Mouse (Mus musculus) adrenal gland, postnatal 25 days (tissue): ENCODE measurements around the gene Tusc2. TPM values are rescaled to one million over a fixed set of nuclear protein-coding genes. Genes with fewer than 3 reads are reported as not detected.
"Not testable (repeated sequence)": the region's sequence is repeated elsewhere in the genome, so short reads cannot be mapped to it uniquely, and the experiment has no call there.

Source experiments
- DNase-seq: peaks from one replicate; pipeline ENCODE4 v3.0.0; 2021; ENCODE audit warnings: mixed read lengths
- total RNA-seq: library from RNA; stranded (reverse); gene quantifications from 2 replicates; pipeline ENCODE4 v1.2.3, GENCODE M21; 2021

The Tusc2 gene
- total RNA-seq, 1 experiment from 2014 or later = 48.4 TPM

DNA sequence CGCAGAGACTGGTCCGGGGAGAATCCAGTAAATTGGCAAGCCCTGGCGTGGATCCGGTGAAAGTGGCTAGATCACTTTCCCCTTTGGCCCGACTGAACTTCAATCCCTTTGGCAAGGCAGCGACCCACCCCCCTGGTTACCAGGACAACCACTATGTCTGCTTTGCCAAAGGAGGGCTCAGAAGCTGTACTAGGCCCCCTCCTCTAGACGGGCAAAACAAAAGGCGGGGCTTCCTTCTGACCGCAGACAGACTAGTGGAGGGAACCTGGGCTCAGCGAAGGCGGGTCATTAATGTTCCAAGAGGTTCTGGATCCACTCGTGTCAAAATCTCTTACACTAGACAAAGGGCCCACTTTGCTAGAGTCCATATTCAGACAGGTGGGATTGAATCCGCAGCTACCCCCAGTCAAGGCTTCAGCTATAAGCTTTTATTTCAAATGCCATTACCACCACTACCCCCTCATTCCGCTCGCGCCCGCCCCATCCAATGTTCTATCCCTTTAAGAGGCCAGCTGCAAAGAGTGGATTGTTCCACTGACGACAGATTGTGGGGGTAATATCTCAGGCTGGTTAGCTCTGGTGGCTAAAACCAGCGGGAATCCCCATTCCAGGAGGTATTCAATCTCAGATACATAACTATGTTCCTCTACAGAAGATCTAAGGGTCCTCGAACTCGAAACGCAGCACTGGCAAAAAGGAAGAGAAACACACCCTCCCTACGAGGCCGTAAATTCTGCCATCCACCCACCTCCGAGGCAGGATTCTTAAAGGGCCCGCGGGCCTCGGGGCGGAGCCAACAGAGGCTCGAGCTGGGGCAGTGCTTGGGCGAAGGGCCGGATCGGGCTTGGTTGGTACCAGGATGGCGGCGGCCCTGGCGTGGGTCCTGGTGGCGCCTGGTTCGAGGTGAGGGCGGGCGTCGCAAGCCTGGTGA lies 5.5 kb downstream of the Tusc2 start:
- DNase-seq = peak; percentile 88

DNA sequence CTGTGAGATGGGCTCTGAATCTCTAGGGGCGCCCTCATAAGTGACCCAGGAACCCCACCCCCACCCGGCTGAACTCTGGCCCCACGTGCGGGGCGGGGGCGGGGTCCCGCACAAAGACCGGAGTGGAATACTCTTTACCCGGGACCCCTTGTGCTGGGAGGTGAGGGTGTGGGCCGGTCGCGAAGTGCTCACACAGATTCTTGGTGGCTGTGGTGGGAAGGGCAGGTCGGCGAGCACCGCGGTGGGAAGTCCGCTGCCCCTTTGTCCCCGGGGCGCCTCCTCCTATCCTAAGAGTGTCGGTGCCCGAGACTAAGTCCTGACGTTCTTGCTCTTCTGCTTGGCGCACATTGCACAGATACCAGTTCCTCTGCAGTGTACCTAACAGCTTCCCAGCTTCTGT lies 6.2 kb downstream of the Tusc2 start:
- no peak for DNase-seq

DNA sequence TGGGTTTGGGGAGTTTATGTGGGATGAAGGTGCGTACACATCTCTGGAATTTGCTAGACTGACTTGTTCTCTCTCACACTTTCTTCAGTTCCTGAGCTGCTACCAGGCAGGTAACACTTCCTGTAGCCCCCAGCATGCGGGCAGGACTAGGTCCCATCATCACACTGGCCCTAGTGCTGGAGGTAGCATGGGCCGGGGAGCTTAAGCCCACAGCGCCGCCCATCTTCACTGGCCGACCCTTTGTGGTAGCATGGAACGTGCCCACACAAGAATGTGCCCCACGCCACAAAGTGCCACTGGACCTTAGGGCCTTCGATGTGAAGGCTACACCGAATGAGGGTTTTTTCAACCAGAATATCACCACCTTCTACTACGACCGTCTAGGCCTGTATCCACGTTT lies 7.0 kb downstream of the Tusc2 start:
- no peak for DNase-seq

DNA sequence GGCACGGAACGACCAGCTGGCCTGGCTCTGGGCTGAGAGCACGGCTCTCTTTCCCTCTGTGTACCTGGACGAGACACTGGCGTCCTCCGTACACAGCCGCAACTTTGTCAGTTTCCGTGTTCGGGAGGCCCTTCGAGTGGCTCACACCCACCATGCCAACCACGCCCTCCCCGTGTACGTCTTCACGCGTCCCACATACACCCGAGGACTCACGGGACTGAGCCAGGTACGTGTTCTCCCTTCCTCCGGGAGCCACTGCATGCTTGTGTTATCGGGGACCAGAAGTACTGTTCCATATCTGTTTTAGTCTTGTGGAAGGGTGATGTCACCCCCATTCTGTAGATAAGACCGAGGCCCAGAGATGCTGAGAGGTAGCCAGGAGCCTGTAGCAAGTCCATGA lies 7.8 kb downstream of the Tusc2 start:
- DNase-seq = no peak

DNA sequence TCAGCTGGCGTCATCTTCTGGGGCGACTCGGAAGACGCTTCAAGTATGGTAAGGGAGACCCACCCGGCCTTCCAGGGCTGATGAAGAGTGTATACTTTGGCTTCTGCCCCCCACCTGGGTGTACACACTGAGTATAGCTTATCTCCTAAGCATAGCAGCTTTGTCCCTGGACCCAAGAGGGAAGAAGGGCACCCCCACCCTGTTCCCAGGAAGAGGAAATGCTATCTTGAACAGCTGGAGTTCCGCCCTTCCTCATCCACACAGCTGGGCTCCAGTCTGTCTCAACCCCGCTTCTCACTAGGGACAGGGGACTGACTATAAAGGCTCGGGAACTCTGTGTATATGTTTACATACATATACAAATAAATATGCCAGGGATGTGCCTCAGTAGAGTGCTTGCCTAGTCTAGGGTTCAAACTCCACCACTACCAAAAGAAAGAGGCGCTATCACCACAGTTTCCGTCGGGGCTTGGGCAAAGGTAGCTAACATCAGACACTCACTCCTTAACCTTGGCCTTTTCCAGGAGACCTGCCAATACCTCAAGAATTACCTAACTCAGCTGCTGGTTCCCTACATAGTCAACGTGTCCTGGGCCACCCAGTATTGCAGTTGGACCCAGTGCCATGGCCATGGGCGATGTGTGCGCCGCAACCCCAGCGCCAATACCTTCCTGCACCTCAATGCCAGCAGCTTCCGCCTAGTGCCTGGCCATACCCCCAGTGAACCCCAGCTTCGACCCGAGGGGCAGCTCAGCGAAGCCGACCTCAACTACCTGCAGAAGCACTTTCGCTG lies 8.7 kb downstream of the Tusc2 start:
- no peak for DNase-seq

DNA sequence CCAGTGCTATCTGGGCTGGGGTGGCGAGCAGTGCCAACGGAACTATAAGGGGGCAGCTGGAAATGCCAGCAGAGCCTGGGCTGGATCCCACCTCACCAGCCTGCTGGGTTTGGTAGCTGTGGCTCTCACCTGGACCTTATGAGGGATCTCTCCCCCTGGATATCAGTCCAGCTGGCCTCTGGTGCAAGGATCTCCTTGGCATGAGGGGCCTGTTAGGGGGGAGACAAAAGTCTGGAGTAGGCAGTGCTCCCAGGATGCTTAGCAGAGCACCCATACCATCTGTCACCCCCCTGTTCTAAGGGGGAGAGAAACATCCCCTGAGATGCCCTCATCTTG lies 9.2 kb downstream of the Tusc2 start:
- no peak for DNase-seq

DNA sequence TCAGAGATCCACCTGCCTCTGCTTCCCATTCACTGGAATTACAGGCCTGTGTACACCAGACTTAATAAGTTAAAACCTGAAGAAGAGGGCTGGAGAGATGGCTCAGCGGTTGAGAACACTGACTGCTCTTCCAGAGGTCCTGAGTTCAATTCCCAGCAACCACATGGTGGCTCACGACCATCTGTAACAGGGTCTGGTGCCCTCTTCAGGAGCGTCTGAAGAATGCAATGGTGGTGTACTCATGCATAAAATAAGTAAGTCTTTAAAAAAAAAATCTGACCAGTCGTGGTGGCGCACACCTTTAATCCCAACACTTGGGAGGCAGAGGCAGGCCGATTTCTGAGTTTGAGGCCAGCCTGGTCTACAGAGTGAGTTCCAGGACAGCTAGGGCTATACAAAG lies 10.7 kb downstream of the Tusc2 start:
- not testable (repeated sequence) for DNase-seq

DNA sequence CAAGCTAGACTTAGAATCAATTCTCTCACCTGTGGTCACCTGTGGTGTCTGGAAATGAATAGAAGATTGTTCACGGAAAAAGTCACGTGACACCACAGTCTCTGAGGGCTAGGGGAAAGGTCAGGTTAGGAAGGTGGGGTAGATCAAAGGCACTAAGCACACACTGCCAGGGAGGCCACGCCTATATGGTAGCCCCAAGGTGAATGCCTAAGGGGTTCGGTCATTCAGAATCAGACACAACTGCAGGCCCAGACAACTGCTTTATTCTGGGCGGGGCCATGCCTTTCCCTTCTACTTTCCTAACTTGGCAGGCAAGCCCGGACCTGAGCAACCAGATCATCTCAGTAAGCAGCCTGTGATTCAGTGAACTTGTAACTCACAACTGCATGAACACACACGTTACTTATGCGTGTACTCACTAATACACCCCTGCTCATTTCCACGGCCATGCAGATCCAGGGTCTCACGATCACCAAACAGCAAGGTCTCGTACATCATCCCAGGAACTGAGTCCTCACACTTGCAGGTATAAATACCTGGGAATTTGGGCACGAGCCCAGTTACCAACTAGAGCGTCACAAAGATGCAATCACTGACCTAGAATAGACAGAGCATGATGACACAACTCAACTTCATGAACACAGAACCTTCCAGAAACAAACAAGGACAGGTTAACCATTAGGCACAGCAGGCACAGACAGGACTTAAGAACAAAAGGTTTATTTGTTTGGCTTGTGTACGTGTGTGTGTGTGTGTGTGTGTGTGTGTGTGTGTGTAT lies 12.7 kb downstream of the Tusc2 start:
- no peak for DNase-seq

DNA sequence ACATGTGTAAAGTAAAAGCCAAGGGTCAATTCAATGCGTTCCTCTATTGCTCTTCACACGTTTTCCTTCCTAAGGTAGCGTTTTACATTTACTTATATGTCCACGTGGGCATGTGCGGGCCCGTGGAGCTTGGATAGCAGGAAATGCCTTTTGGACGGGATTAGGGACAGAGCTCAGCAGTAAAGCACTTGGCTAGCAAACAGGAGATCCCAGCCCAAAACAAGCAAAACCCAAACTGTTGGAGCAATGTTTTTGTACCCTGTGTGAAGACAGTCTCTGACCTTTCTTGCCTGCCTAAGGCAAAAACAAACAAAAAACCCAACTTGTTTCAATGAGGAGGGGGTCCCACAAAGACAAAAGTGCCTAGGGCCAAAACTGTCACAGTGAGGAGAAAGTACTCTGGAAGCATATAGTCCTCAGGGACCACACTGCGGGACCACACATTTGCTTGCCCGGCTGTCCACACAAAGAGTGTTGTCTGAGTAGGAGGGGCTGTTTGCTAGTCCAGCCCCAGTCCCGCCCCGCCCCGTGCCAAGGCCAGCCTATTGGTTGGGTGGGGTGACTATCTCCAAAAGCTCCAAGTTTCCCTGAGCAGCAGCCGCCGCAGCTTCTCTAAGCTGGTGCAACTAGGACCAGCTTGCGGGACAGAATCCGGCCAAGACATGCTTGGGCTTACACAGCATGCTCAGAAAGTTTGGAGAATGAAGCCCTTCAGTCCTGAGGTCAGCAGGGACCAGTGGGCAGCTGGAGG lies 13.5 kb downstream of the Tusc2 start, which contains the start of gene Hyal1:
Gene Hyal1, plus strand, starts transcription at position 571 of the 751 bp plus-strand sequence.
- peak; percentile 86 for DNase-seq

DNA sequence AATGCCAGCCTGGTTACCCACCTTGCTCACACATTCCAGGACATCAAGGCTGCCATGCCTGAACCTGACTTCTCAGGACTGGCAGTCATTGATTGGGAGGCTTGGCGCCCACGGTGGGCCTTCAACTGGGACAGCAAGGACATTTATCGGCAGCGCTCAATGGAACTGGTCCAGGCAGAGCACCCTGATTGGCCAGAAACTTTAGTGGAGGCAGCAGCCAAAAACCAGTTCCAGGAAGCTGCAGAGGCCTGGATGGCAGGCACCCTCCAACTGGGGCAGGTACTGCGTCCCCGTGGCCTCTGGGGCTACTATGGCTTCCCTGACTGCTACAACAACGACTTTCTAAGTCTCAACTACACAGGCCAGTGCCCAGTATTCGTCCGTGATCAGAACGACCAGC lies 14.8 kb downstream of the Tusc2 start:
- DNase-seq = no peak

DNA sequence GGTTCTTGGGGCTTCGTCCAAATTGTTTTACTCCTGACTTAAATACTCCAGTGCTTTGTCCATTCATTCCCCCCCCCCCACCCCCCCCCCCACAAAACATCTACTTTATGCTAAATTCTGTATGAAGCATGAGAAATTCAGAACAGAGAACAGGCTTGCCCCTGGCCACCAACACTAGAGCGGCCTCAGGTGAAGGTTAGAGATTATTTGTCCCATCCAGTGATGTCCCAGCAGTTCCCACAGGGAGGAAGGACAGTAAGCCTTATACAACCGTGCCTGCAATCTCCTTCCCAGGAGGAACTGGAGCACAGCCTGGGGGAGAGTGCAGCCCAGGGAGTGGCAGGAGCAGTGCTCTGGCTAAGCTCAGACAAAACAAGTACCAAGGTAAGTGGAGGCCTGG lies 15.5 kb downstream of the Tusc2 start, which contains the start of gene Naa80:
Gene Naa80, plus strand, starts transcription at position 301 of the 400 bp plus-strand sequence.
- no peak for DNase-seq

DNA sequence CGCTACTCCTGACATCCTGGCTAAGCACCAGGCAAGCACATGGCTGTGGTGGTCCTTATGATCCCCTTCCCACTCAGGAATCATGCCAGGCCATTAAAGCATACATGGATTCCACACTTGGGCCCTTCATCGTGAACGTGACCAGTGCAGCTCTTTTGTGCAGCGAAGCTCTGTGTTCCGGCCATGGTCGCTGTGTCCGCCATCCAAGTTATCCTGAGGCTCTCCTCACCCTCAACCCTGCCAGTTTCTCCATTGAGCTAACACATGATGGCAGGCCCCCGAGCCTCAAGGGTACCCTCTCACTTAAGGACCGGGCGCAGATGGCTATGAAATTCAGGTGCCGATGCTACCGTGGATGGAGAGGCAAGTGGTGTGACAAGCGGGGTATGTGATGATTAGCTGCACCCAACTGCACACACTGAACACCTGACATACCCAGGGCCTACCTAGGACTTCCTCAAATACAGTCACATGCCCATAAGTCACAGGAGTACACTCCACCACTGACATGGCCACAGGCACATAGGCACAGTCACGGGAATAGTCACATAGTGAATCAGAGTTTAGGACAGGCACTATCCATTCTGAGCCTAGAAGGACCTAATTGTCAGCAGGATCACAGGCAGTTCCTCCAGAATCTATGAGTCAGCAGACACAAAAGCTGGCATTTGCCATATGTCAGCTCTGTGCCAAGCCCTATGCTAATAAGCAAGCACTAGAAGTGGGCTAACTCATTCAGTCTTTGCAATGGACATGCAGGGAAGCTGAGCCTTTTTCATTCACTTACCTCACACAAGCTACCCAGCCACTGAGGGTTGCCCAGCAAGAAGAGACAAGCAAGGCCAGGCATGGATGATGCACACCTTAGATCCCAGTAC lies 16.2 kb downstream of the Tusc2 start:
- DNase-seq = no peak

DNA sequence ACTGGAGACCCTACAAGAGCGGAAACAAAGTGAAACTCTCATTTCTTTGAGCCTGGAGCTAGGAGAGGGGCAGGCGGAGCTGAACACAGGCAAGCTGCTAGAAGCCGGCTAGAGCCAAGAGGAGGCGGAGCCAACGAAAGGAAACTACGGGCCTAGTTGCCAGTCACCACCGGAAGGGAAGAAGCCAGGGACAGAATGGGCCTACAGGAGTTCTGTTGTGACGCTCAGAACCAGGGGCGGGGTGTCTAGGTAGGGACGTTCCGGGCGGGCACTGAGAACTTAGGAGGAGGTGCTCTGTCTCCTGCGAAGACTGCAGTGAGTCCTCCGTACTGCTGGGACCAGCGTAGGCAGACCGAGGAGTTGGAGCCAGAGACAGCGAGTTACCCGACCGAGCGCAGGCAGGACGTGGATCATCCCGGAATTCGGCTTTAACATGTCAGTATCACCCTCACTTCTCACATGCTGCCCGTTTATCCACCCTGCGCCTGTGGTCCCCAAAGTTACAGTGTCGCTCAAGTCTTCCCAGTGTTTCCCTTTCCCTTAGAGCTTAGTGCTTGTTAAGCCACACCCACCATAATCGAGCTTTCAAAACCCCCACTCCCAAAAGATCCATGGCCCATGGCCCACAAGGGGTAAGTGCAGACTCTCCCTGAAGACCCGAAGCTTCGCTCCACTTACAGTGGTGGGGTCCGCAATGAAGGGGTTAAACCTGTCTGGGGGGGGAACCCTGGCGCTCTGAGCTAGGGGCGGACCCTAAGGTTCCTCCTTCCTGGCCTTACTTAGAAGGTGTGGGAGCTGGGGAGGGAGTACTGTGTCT lies 17.7 kb downstream of the Tusc2 start, which contains the start of gene Hyal3:
Gene Hyal3, plus strand, starts transcription at position 318 of the 817 bp plus-strand sequence.
- DNase-seq = peak; percentile 85

DNA sequence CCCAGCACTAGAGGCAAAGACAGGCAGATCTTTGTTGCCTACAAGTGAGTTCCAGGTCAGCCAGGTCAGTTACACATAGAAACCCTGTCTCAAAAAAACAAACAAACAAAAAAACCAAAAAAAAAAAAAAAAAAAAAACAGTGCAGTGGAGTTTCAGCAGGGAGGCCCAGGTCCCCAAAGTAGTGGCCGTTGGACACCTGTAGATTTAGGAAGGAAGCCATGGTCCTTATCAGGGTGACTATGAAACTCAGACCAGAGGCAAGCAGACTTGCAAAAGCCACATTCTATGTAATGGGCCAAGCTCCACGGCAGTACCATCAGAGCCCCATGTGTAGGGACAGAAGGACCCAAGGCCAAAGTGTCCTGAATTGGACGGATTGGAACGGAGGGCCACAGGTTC lies 18.5 kb downstream of the Tusc2 start:
- DNase-seq = no peak

DNA sequence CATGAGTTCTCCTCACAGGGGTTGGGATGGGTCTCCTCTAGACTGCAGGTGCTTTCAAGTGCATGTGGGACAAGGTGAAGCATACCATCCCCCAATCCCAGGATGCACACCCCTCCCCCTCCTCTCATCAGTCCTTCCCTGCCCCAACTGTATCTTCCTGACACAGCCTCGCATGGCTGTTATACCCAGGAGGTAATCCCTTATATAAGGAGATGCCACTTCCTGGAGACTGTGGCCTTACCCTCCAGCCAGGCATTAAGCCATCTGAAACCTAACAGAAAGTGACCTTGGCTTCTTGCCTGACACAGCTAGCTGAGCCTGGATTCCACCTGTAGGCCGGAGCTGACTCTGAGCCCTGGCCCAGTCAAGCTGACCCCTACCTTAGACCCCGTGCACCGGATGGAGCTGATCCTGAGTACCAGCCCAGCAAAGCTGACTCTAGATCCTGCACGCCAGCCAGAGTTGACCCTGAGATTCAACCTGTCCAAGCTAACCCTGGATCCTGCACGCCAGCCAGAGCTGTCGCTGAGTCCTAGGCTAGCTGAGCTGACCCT lies 19.5 kb downstream of the Tusc2 start:
- no peak for DNase-seq

DNA sequence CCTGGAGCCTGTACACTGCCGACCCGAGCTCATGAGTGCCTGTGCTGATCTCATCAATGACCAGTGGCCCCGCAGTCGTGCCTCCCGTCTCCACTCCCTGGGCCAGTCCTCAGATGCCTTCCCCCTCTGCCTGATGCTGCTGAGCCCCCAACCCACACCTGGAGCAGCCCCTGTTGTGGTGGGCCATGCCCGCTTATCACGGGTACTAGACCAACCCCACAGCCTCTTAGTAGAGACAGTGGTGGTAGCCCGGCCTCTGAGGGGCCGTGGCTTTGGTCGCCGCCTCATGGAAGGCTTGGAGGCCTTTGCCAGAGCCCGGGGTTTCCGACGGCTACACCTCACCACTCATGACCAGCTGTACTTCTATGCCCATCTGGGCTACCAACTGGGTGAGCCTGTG lies 20.1 kb downstream of the Tusc2 start:
- DNase-seq = no peak

DNA sequence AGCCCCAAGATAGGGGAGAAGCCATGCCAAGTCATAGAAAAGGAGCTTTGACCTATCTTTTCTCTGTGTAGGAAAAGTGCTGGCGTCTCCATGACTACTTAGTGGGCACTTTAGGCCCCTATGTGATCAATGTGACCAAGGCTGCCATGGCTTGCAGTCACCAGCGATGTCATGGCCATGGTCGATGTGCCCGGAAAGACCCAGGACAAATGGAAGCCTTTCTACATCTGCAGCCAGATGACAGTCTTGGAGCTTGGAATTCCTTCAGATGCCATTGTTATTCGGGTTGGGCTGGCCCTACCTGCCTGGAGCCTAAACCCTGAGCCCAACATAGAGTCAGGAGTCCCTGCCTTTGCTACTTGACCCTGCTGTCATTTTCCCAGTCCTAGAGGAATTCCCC lies 23.4 kb downstream of the Tusc2 start:
- no peak for DNase-seq

DNA sequence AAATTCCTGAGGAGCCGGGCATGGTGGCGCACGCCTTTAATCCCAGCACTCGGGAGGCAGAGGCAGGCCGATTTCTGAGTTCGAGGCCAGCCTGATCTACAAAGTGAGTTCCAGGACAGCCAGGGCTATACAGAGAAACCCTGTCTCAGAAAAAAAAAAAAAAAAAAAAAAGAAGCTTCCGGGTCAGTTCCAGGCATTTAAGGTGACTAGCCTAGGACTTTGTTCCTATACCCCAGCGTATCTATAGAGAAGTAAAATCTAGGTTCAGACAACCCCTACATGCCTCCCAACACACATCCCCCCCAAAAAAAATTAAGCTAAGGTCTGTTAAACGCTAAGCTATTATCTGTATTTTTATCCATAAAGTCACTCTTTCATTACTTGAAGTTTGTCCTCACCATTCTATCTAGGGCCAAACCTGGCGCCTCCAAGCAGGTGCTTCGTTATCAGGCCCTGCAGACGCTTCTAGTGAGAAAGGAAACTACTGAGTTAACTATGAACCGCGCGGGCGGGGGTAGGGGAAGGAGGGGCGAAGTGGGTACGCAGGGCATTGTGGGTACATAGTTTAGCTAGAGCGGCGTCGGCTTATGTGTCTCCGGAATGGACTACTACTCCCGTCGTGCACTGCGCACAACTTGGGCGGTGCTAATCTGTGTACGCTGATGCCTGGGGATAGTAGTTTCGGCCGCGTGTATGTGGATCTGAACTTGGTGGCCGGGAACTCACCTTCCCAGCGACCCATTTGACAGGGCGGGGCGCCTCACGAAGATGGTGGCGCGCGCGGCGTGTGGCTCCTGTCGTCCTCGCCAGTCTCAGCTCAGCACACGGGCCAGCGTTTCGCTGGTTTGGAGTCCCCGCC lies 24.1 kb downstream of the Tusc2 start, which contains the start of gene Ifrd2:
Gene Ifrd2, plus strand, starts transcription at position 669 of the 859 bp plus-strand sequence.
- DNase-seq = peak; percentile 92
